Mouse (Mus musculus): ENCODE data around the gene A730071L15Rik. TPM values are rescaled to one million over a fixed set of nuclear protein-coding genes. Genes with fewer than 3 reads are reported as not detected.
A peak's percentile ranks its signal among the peaks of the same experiment; 100 is the strongest.

Gene A730071L15Rik
- 1.8 and 1.9 TPM in 2 replicates for total RNA-seq (2017)

DNA sequence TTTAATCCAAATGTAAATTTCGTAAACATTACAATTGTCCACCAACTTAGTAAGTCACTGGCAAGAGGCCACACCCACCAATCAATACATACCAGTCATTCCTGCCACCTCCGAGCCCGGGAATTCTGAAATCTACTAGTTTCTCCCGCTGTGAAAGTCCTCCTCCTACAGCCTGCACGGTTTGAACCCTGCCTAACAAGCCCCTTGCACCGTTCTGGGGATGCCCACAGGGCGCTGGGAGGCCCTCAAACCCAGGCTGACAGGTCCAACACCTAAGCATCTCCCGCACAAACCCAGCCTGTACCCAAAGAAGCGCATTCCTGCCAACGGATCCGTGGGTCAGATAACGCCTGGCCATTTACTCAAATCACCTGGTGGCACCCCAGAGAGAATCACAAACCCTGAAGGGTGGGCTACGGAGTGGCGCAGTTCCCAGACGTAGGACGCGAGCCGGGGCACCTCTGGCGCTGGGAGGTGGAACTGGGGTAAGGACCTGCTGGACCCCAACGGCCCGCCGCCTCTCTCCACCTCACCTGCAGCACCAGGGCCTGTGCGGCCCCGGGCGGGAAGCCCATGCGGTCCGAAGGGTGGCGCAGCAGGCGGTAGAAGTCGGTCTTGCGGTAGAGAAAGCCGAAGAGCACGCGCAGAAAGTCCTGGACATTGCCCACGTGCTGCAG, at the start of gene A730071L15Rik:
Gene A730071L15Rik (plus strand): TSS at position 620 of the 677 bp plus-strand sequence.
- no peak for ATAC-seq (ENCODE audit: extremely low read depth, insufficient number of reproducible peaks, low FRiP score, poor library complexity, severe bottlenecking)

DNA sequence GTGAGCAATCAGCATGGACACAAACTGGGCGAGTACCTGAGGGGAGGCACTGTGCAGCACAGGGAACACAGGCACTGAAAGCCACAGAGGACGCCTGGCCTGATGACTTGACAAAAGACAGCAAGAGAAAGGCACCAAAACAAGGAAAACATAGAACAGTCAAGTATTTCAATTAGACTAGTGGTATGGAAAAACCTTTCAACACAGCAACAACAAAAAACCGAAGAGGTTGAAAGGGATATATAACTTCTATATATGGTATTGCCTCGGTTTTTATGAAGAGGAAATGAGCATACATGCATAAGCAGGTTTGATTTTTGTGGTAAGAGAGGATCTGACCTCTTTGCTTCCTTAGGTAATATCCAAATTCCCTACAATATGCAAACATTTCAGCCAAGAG, 47.0 kb upstream of the A730071L15Rik start:
- ATAC-seq (ENCODE audit: extremely low read depth, insufficient number of reproducible peaks, low FRiP score, poor library complexity, severe bottlenecking), result no peak

DNA sequence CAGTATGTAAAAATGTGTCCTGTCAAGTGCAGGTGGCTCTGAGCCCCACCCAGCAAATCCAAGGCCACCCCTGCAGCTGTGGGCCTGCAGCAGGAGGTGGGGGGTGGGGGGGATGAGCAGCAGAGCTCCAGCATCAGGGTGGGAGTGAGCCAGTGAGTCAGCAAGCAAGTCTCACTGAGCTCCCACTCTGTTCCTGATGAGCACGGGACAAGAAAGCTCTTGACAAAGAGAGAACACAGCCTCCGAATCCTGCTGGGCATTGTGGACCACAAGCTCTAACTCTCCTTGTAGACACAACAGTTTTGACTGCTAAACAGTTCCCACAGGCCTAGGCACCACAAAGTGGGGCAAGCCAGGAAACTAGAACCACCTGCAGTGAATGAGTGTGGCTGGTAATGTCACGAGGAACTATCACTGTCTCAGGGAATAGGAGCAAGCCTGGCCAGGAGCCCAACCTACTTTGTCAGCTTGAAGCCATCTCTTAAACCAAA, 45.6 kb upstream of the A730071L15Rik start:
- no peak for ATAC-seq (ENCODE audit: extremely low read depth, insufficient number of reproducible peaks, low FRiP score, poor library complexity, severe bottlenecking)

DNA sequence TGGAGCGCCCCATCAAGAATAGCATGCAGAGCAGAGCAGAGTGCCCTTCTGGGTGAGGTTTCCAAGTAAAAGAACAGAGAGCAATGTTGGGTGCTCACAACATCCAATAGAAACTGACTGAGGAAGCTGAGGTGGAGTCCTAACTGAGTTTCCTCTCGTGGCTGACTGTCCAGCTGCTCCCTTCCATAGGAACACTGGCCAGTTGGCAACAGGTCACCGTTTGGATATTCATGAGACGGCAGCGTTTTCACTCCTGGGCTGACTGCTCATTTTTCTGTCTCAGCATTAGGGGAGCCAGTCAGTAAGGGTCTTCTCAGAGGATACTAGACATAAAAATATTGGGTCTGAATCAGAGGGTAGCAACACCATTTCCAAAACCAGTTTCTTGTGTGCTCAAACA, 43.2 kb upstream of the A730071L15Rik start:
- ATAC-seq (ENCODE audit: extremely low read depth, insufficient number of reproducible peaks, low FRiP score, poor library complexity, severe bottlenecking), result no peak

DNA sequence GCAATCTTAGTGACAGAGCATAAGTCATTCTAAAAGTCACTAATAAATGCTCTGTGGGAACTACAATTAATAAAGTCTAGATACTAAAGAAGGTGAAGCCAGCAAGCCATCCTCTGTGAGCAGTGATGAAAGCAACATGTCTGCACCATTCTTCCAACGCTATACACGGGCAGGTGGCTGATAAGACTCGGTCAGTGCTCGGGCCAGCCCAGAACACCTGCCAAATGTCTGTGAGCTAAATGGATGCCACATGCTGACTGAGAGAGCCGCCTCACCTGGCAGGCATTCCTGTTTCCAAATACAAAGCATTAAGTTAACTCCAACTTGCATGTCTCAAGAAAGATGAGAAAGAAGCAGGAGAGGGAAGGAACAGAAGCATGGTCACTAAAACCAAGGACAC, 42.7 kb upstream of the A730071L15Rik start:
- no peak for ATAC-seq (ENCODE audit: extremely low read depth, insufficient number of reproducible peaks, low FRiP score, poor library complexity, severe bottlenecking)

DNA sequence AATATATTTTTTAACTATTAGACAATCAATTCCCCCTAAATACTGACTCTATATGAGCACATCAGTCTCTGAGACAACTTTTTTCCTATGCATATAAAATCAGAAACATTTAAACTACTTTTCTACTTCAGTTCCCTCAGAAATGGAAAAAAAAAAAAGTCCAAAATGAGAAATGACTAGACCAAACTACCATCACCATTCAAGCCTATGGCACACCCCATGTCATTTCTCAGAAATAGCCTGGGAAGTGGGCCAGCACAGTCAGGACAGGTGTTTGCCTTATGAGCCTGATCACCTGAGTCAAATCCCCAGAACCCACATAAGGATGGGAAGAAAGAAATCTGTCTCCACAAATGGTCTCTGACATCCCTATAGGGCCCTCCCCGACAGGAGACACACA, 41.3 kb upstream of the A730071L15Rik start:
- ATAC-seq (ENCODE audit: extremely low read depth, insufficient number of reproducible peaks, low FRiP score, poor library complexity, severe bottlenecking), result no peak

DNA sequence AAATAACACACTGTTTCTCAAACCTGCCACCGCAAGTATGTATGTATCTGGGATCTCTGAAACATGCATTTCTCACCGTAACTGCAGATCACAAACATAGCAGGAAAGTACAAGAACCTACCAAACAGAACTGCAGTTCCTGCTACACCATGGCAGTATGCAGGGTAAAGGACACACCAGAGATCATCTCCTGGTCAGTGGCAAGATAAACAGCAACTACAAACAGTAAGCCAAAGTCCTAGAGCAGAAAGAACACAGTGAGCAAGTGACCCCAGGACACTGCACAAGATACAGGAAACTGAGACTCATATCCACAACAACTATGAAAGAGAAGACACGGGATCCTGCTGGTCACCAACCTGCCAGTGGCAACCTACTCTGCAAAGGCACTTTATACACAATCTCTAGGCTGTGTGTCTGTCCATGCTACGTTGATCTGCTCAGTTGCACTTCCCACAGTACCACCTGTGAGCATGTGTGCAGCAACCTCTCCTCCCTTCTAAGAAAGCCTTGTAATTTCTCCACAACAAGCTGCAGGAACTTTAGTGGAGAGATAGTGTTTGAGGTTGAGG, 40.0 kb upstream of the A730071L15Rik start:
- ATAC-seq (ENCODE audit: extremely low read depth, insufficient number of reproducible peaks, low FRiP score, poor library complexity, severe bottlenecking), result no peak

DNA sequence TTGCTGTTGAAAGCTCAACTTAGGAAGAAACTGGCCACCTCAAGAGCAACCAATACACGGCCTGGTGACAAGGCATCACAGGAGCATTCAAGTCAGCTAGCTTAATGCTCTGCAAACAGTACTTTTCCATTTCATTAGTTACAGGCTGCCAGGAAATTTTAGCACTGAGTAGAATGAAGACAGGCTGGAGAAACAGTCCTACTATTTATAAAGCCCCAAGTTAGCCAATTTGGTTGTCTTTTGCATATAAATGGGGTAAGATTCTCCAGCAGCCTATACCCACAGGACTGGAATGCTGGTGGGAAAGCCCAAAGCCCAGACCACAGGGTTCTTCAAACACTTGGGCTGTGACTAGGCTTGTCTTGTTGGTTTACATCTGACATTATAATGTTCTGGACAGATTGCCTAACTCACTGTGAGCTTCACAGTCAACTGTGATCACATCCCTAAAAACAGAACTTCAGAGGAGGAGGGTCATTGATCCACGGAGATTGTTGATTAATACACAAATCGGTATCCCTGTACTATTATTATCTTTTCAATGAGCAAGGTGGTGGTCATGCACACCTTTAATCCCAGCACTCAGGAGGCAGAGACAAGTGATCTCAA, 39.1 kb upstream of the A730071L15Rik start:
- ATAC-seq (ENCODE audit: extremely low read depth, insufficient number of reproducible peaks, low FRiP score, poor library complexity, severe bottlenecking), result no peak

DNA sequence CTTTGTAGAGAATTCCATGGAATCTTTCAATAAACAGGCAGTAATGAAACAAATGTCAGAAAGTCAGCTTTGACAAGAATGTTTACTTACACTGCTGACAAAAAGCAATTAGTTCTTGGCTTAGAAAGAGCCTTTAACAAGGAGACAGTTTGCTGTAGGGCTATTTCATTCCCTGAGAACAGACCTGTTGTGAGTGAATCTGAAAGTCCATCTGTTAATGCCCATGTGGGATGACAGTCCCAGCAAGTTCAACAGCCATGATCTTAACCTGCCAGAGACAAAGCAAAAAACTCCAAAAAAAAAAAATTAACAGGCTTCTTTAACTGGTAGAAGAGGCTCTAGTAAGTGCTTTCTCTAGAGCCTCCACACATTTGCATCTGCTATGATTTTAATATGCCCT, 38.3 kb upstream of the A730071L15Rik start:
- no peak for ATAC-seq (ENCODE audit: extremely low read depth, insufficient number of reproducible peaks, low FRiP score, poor library complexity, severe bottlenecking)

DNA sequence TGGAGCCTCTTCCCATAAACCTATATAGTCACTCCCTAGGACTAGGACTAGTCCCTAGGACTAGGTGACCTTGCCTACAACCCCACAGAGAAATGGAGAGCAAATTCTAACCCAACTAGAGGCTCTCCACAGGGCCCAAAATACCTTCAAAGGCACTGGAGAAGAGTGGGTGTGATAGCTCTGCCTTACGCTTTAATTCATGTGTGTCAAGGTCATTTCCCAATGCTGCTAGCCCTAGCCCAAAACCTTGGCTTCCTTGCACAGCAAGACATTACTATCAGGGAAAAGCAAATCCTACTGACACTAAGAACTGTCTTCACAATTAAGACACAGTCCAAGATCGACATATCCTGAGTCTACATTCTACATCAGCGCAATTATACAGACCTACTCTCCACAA, 36.8 kb upstream of the A730071L15Rik start:
- ATAC-seq (ENCODE audit: extremely low read depth, insufficient number of reproducible peaks, low FRiP score, poor library complexity, severe bottlenecking), result no peak

DNA sequence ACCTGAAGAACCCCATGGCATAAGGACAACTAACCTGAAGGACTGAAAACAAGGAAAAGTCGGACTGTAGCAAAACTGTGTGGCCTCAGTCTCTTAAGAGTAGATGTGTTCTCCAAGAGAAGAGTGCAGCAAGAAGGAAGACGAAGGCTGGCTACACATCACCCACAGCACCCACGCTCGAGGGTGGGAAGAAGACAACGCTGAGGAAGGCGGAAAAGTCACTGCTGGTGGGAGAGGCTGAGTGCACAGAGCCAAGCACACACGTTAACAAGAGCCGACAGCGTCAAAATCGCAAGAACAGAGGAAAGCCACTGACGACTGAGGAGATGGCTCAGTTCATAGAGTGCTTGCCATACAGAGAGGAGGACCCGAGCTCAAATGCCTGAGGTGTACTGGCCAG, 36.1 kb upstream of the A730071L15Rik start:
- no peak for ATAC-seq (ENCODE audit: extremely low read depth, insufficient number of reproducible peaks, low FRiP score, poor library complexity, severe bottlenecking)

DNA sequence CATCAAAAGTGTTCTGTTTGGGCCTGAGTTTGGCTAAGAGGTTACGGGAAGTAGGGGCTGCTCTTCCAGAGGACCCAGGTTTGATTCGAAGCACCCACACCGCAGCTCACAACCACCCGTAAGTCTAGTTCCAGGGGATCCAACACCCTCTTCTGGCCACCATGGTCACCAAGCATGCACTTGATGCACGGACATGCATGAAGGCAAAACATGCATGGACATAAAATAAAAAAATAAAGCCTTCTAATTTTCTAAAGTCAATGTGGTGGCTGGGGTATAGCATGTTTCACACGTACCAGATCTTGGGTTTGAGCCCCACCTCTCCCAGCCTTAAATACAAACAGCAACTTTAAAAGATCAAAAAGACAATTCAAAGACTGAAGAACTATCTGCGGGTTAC, 35.0 kb upstream of the A730071L15Rik start:
- ATAC-seq (ENCODE audit: extremely low read depth, insufficient number of reproducible peaks, low FRiP score, poor library complexity, severe bottlenecking), result no peak

DNA sequence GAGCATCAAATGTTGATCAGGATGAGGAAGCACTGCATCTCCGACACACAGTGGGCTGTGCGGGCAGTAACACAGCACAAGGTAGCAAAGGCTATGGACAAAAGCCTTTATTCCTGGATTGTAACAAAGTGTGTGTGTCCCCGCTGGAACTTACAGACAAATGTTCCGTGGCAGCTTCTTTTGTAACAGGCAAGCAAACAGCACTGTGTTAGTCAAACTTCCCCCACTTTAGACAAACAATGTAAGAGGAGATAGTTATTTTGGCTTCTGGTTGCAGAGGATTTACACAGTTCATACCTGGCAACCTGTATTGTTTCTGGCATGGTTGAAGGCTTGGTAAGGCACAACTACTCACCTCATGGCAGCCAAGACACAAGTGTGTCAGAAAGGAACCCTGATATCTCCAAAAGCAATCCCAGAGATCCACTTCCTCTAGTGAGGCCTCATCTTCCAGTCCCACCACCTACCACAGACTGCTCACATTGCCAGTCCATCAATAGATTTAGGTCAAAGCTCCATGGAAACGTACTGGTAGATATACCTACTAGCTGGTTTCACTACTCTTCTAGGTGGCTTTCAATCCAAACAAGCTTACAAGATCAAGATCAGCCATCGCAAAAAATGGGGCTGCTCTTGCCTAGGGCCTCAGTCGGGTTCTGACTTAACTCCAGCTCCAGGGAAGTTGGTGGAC, 34.3 kb upstream of the A730071L15Rik start:
- ATAC-seq (ENCODE audit: extremely low read depth, insufficient number of reproducible peaks, low FRiP score, poor library complexity, severe bottlenecking), result no peak

DNA sequence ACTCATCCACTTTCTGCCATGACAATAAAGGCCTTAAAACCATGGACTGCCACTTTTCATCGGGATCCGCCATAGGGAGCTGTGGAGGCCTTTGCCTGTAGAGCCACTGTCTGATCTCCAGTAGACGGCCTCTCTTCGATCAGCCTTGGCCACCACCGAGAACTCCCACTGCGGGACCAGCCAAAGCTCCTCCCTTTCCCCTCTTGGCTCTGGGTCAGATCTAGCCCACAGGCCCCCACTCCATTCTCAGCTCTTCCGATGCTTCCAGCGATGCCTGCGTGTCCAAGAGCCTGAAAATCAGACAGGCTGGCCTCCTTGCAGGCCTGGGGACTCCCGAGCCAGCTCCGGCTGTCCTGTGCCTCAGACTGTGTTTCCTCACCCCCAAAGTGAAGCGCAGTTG, 33.5 kb upstream of the A730071L15Rik start:
- no peak for ATAC-seq (ENCODE audit: extremely low read depth, insufficient number of reproducible peaks, low FRiP score, poor library complexity, severe bottlenecking)

DNA sequence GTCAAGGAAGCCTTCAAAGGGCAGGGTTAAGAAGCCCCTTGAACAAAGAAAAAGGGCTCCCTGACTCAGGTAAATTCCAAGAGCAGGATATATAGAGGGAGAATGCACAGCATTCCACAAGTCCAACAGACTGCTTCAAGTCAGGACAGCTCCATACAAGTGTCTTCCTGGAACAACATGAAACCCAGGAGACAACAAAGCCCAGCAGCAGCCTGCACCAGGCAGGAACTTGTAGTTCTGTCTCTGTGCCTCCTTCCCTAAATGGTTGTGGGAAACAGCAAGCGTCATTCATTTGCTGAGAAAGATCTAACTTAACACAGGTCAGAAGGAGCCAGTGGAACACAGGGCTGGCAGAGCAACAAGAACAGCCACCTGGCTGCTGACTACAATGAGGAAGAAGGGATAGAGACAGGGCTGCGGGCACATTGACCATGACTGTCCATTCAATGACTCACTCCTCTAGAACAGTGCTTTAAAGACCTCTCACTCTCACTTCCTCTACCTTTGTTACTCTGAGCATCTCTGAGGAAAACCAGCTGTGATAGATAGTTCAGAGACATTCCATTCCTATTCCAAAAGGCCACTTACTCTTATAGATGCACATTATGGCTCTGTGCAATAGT, 30.7 kb upstream of the A730071L15Rik start:
- 0 out of 2 replicates have a peak, but pooled peaks have one; percentile 33 for ATAC-seq (ENCODE audit: extremely low read depth, insufficient number of reproducible peaks, low FRiP score, poor library complexity, severe bottlenecking)

DNA sequence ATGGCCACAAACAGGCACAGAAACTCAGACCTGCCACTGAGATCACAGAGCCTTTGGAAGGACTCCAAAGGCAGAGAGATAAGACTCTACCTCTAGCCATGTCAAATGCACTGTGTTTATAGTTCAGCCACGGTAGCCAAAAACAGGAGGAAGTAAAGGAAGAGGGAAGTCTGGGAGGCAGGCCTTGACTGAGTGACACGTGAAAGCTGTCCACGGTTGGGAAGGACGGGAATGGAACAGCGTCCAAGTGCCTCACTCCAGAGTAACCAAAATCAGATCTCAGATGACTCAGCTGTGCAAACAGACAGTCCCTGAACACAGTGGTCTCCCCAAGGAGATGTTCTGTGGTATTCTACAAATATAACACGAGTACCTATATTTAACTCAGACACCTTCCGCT, 25.1 kb upstream of the A730071L15Rik start:
- no peak for ATAC-seq (ENCODE audit: extremely low read depth, insufficient number of reproducible peaks, low FRiP score, poor library complexity, severe bottlenecking)

DNA sequence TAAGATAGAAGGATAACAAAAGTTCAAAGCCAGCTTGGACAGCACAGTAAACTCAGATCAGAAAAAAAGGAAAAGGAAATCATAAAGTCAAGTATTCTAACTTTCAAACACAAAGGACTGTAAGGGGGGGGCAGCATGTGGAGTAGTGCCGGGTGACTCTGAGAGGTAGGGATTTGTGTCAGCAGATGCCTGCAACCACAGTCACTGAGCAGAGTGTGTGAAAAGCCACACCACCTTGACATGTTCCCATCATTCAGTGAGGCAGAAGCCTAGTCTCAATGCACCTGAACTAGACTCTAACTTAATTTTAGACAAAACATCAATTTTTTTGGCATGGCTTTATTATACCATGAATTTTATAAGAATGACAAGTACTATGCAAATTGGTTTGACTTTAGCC, 24.3 kb upstream of the A730071L15Rik start:
- no peak for ATAC-seq (ENCODE audit: extremely low read depth, insufficient number of reproducible peaks, low FRiP score, poor library complexity, severe bottlenecking)

DNA sequence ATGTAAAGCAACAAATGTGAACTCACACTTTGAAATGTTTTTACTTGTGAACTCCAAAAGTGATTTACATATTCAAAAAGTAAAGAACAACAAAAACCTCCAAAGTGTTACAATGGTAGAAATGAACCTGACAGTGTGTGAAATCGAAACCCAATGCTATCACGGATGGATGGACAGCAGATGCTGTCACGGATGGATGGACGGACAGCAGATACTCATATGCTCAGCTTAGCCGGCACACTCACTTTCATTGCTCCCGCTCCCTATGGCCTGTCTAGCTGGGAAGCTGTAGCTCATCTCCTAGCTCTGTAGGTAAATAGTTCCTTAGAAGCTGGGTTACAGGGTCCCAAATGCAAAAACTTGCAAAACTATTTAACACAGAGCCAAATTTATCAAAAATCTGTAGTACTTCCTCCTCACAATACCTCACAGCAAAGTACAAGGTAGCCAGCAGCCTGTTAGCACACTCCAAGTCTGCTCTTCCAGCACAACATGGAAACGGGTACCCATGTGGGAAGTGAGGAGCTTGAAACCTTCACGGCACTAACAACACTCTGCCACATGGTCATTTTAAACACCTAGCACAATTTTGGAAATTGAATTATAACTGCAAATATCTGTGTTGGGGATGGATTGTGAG, 21.9 kb upstream of the A730071L15Rik start:
- peak; percentile 63 for ATAC-seq (ENCODE audit: extremely low read depth, insufficient number of reproducible peaks, low FRiP score, poor library complexity, severe bottlenecking)

DNA sequence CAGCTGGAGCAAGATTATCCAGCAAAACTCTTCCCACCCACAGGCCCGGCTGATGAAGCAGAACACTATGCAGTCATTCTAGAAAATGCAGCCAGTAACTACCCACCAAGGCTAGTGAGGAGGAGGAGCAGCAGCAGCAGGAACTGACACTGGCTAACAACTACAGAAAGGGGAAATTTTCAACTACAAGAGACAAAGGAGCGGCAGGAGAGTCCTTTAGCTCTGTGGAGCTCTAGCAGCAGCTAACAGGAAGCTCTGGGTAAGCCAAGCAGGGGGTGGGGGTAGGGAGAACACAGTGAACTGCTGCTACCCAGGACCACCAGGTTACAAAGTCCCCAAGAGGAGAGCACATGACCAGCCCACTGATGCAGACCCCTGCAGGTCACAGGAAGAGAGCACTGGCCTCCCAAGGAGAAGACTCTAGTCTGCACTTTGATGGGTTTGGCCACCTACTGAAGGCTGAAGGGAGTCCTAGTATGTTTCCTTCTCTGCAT, 21.1 kb upstream of the A730071L15Rik start:
- peak; percentile 38; the same call in 1 of the 2 replicates for ATAC-seq (ENCODE audit: extremely low read depth, insufficient number of reproducible peaks, low FRiP score, poor library complexity, severe bottlenecking)

Measured in neutrophil, adult 5-6 weeks (primary cell).